Mouse (Mus musculus): ENCODE data around the gene Bcl9l. TPM values are rescaled to one million over a fixed set of nuclear protein-coding genes. Genes with fewer than 3 reads are reported as not detected.
"Not testable (repeated sequence)": the region's sequence is repeated elsewhere in the genome, so short reads cannot be mapped to it uniquely, and the experiment has no call there.

The Bcl9l gene
- total and polyA plus RNA-seq, 3 experiments: 0.58 to 5.1 TPM; not detected in 1

- not testable (repeated sequence) for H3K4me1 ChIP-seq (ENCODE audit: control insufficient read depth in 1 of 2, insufficient read depth in 2 of 2, low read length in 2 of 2); H3K36me3 ChIP-seq (ENCODE audit: control insufficient read depth in 1 of 2, insufficient read depth in 2 of 2, low read length in 2 of 2); H3K27me3 ChIP-seq (ENCODE audit: control insufficient read depth in 1 of 2, insufficient read depth in 2 of 2, low read length in 2 of 2); H3K79me2 ChIP-seq (ENCODE audit: control insufficient read depth, insufficient read depth, low read length, poor library complexity); H3K9me3 ChIP-seq (replicated peaks; ENCODE audit: insufficient read depth, low read length); H3K9ac ChIP-seq (ENCODE audit: control insufficient read depth, low read depth, low read length, poor library complexity, severe bottlenecking); DNase-seq (ENCODE audit: low read depth, low spot score); H3K27ac ChIP-seq (ENCODE audit: control insufficient read depth, low read depth, low read length)
- H3K4me3 ChIP-seq (ENCODE audit: control insufficient read depth in 1 of 2, insufficient read depth in 1 of 2, low read depth in 2 of 2, low read length in 2 of 2): peak overlapping the region in 1 of 2 experiments; percentile 10; a peak in 1 of 4 replicates
- 0 out of 2 replicates have a peak, but pooled peaks have one; percentile 21 for TF ChIP-seq TBP (IDR thresholded peaks at IDR 0.05; ENCODE audit: low read depth, low read length)
- TF ChIP-seq ZNF384 (IDR thresholded peaks at IDR 0.05; ENCODE audit: low read depth, low read length): peak; percentile 45; the same call in 1 of the 2 replicates
Observed at GRCm38 (mm10) chr9:44444402-44445025, 38.1 kb upstream of the Bcl9l start.

- no peaks in the 10 kb centered on the region for H3K9me3 ChIP-seq (replicated peaks; ENCODE audit: insufficient read depth, low read length)
- no peaks in the 10 kb centered on the region for H3K79me2 ChIP-seq (ENCODE audit: control insufficient read depth, insufficient read depth, low read length, poor library complexity)
- H3K4me1 ChIP-seq (ENCODE audit: control insufficient read depth in 1 of 2, insufficient read depth in 2 of 2, low read length in 2 of 2): peaks cover 0 to 3% of the 10 kb centered on the region in 2 experiments; a peak in 1 of 4 replicates
- peak; percentile 39 for DNase-seq (ENCODE audit: low read depth, low spot score)
- H3K9ac ChIP-seq (ENCODE audit: control insufficient read depth, low read depth, low read length, poor library complexity, severe bottlenecking): no peak overlapping the region
- no peak overlapping the region for H3K4me3 ChIP-seq (ENCODE audit: control insufficient read depth in 1 of 2, insufficient read depth in 1 of 2, low read depth in 2 of 2, low read length in 2 of 2)
- no peaks in the 10 kb centered on the region for H3K36me3 ChIP-seq (ENCODE audit: control insufficient read depth in 1 of 2, insufficient read depth in 2 of 2, low read length in 2 of 2)
- no peaks in the 10 kb centered on the region for H3K27me3 ChIP-seq (ENCODE audit: control insufficient read depth in 1 of 2, insufficient read depth in 2 of 2, low read length in 2 of 2)
- no peak for TF ChIP-seq ELF1 (IDR thresholded peaks at IDR 0.05; ENCODE audit: low read depth, low read length)
- TF ChIP-seq ZNF384 (IDR thresholded peaks at IDR 0.05; ENCODE audit: low read depth, low read length): no peak
- no peak for TF ChIP-seq ZMIZ1 (IDR thresholded peaks at IDR 0.05; ENCODE audit: low read depth, low read length)
- TF ChIP-seq CTCF (IDR thresholded peaks at IDR 0.05 in 2 of 3, conservative IDR thresholded peaks at IDR 0.05 in 1 of 3; ENCODE audit: control insufficient read depth in 1 of 3, insufficient read depth in 1 of 3, low read depth in 2 of 3, low read length in 3 of 3, poor library complexity in 1 of 3, severe bottlenecking in 1 of 3): peak; percentile 46 to 64 (median 59); a peak in 5 of 6 replicates
- peak; percentile 39 for TF ChIP-seq RAD21 (IDR thresholded peaks at IDR 0.05; ENCODE audit: low read depth, low read length)
- peak; percentile 52 for TF ChIP-seq SMC3 (IDR thresholded peaks at IDR 0.05; ENCODE audit: low read depth, low read length)
- H3K27ac ChIP-seq (ENCODE audit: control insufficient read depth, low read depth, low read length): no peak overlapping the region
Observed at GRCm38 (mm10) chr9:44450387-44450786, 32.2 kb upstream of the Bcl9l start.

DNA sequence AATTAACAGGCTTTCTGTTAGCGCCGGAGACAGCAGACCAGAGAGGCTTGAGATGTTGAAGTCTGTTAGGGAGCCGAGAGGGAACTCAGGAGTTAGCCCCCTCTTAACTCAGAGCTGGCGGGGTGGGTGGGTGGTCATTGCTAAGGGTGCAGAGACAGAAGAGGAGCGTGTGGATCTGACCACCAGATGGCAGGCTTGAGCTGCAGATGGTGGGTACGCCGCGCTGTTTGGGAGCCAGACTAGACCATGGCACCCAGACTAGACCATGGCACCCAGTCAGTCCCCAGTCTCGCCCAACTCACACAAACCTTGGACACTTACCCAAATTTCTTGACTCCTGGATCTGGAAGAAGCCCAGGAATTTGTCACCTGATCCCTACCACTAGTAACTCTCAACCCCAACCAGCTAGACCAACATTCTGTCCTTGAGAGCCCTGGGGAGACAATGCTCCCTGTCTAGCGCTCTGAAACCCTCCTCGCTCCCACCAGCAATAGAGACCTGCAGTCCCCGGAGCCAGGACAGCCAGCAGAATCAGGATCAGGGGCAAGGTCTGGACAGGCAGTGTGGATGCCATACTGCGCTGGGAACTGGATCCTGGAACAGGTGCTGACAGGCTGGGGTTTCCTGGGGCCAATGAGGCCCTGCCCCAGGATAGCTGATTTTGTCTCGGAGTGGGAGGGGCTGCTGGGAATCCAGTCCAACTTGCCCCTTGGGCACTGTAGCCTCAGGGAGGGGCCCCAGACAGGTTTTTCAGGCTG lies 28.3 kb upstream of the Bcl9l start:
- DNase-seq (ENCODE audit: low read depth, low spot score): peak; percentile 77
- no peaks in the 10 kb centered on the region for H3K9me3 ChIP-seq (replicated peaks; ENCODE audit: insufficient read depth, low read length)
- no peak overlapping the region for H3K27ac ChIP-seq (ENCODE audit: control insufficient read depth, low read depth, low read length)
- no peak overlapping the region for H3K9ac ChIP-seq (ENCODE audit: control insufficient read depth, low read depth, low read length, poor library complexity, severe bottlenecking)
- no peaks in the 10 kb centered on the region for H3K79me2 ChIP-seq (ENCODE audit: control insufficient read depth, insufficient read depth, low read length, poor library complexity)
- peaks cover 0 to 3% of the 10 kb centered on the region in 2 experiments; a peak in 1 of 4 replicates for H3K4me1 ChIP-seq (ENCODE audit: control insufficient read depth in 1 of 2, insufficient read depth in 2 of 2, low read length in 2 of 2)
- no peaks in the 10 kb centered on the region for H3K36me3 ChIP-seq (ENCODE audit: control insufficient read depth in 1 of 2, insufficient read depth in 2 of 2, low read length in 2 of 2)
- no peak overlapping the region for H3K4me3 ChIP-seq (ENCODE audit: control insufficient read depth in 1 of 2, insufficient read depth in 1 of 2, low read depth in 2 of 2, low read length in 2 of 2)
- H3K27me3 ChIP-seq (ENCODE audit: control insufficient read depth in 1 of 2, insufficient read depth in 2 of 2, low read length in 2 of 2): peaks cover 5 to 6% of the 10 kb centered on the region in 2 experiments; a peak in 3 of 4 replicates
- TF ChIP-seq ZMIZ1 (IDR thresholded peaks at IDR 0.05; ENCODE audit: low read depth, low read length) (no peak), ZNF384 (IDR thresholded peaks at IDR 0.05; ENCODE audit: low read depth, low read length) (no peak), RCOR1 (IDR thresholded peaks at IDR 0.05; ENCODE audit: low read depth, low read length) (no peak), RAD21 (IDR thresholded peaks at IDR 0.05; ENCODE audit: low read depth, low read length) (peak; percentile 86), E2F4 (IDR thresholded peaks at IDR 0.05; ENCODE audit: borderline replicate concordance, low read depth, low read length) (no peak), TCF12 (IDR thresholded peaks at IDR 0.05; ENCODE audit: low read depth, low read length) (no peak), UBTF (IDR thresholded peaks at IDR 0.05; ENCODE audit: borderline replicate concordance, insufficient read depth, low read depth, low read length) (no peak), JUND (IDR thresholded peaks at IDR 0.05; ENCODE audit: low read depth, low read length) (no peak), ETS1 (IDR thresholded peaks at IDR 0.05; ENCODE audit: low read depth, low read length) (no peak), MAFK (IDR thresholded peaks at IDR 0.05; ENCODE audit: borderline replicate concordance, low read depth, low read length) (no peak), MAX (IDR thresholded peaks at IDR 0.05; ENCODE audit: low read length) (no peak), MAZ (IDR thresholded peaks at IDR 0.05; ENCODE audit: low read depth, low read length) (no peak), NRF1 (IDR thresholded peaks at IDR 0.05; ENCODE audit: insufficient read depth, low read depth, low read length, poor library complexity, severe bottlenecking) (no peak), MYB (IDR thresholded peaks at IDR 0.05; ENCODE audit: low read depth, low read length) (no peak), GABPA (IDR thresholded peaks at IDR 0.05; ENCODE audit: low read depth, low read length) (no peak), POLR2AphosphoS5 (IDR thresholded peaks at IDR 0.05; ENCODE audit: borderline replicate concordance, low read depth, low read length) (no peak), SMC3 (IDR thresholded peaks at IDR 0.05; ENCODE audit: low read depth, low read length) (peak; percentile 92), ELF1 (IDR thresholded peaks at IDR 0.05; ENCODE audit: low read depth, low read length) (no peak), TBP (IDR thresholded peaks at IDR 0.05; ENCODE audit: low read depth, low read length) (no peak), MYC (IDR thresholded peaks at IDR 0.05; ENCODE audit: low read depth, low read length) (no peak)
